In genomic region chr12:69279931-69280469, GRCm38 (mm10) we compare ENCODE assay signal across 27 mouse cellular contexts. TPM values are rescaled to one million over a fixed set of nuclear protein-coding genes. Genes with fewer than 3 reads are reported as not detected.
DNase-seq lines count a peak whose midpoint lies in the region; ATAC-seq lines count a peak whose summit lies in the region.
"Had no signal": no experiment of that assay in that cellular context is flagged by ENCODE, and none has a peak within 500 bp of the region (broad histone marks: within the 10 kb centered on the region; RNA-seq: fewer than 3 reads in every experiment).

No protein-coding gene starts in this region.

- 37% methylated on average over 1 of the region's 1 CpGs for WGBS in heart, embryonic 15.5 days

- intact Hi-C loops in heart, postnatal 10 days (cut with DNase I), result no loop called here
- intact Hi-C loops in heart, postnatal 14 days (cut with DNase I), result no loop called here

- DNase-seq in heart, adult 11 months, result peak; percentile 60
- no peak for DNase-seq in heart, postnatal 10 days
- DNase-seq in heart, postnatal 14 days, result no peak
- DNase-seq: adrenal gland, adult 8-10 months; cerebellum, adult 8-10 months; cerebellum, postnatal 25 days; gastrocnemius, adult 2 months; gastrocnemius, postnatal 36 days; heart, postnatal 36 days; kidney, adult 8-10 months; kidney, postnatal 4 days; lung, postnatal 36 days; retina, postnatal 1 day; right cerebral cortex, postnatal 14 days had no signal

- H3K4me2 ChIP-seq in heart, embryonic 15.5 days, result no peak overlapping the region
- H3K4me2 ChIP-seq: embryonic facial prominence, embryonic 13.5 days; hindbrain, embryonic 13.5 days; midbrain, embryonic 15.5 days; neural tube, embryonic 15.5 days had no signal

- no peaks in the 10 kb centered on the region for H3K36me3 ChIP-seq in heart, embryonic 15.5 days
- no peaks in the 10 kb centered on the region for H3K36me3 ChIP-seq in megakaryocyte, embryonic 14.5 days (replicated peaks; ENCODE audit: low read length)
- H3K36me3 ChIP-seq: embryonic facial prominence, embryonic 13.5 days; hindbrain, embryonic 13.5 days; midbrain, embryonic 15.5 days; neural tube, embryonic 15.5 days had no signal

- H3K27ac ChIP-seq in heart, embryonic 15.5 days, result peak overlapping the region; percentile 51
- H3K27ac ChIP-seq: embryonic facial prominence, embryonic 13.5 days; gastrocnemius, adult 2 months; hindbrain, embryonic 13.5 days; kidney, postnatal 0 days; midbrain, embryonic 15.5 days; neural tube, embryonic 15.5 days had no signal

- H3K9ac ChIP-seq in heart, embryonic 15.5 days, result no peak overlapping the region
- H3K9ac ChIP-seq: embryonic facial prominence, embryonic 13.5 days; hindbrain, embryonic 13.5 days; midbrain, embryonic 15.5 days; neural tube, embryonic 15.5 days had no signal

- no peaks in the 10 kb centered on the region for H3K27me3 ChIP-seq in heart, embryonic 15.5 days
- no peaks in the 10 kb centered on the region for H3K27me3 ChIP-seq in megakaryocyte, embryonic 14.5 days (replicated peaks)
- H3K27me3 ChIP-seq: embryonic facial prominence, embryonic 13.5 days; hindbrain, embryonic 13.5 days; midbrain, embryonic 15.5 days; neural tube, embryonic 15.5 days had no signal

- no peaks in the 10 kb centered on the region for H3K9me3 ChIP-seq in heart, embryonic 15.5 days (replicated peaks)
- no peaks in the 10 kb centered on the region for H3K9me3 ChIP-seq in megakaryocyte, embryonic 14.5 days
- H3K9me3 ChIP-seq: embryonic facial prominence, embryonic 13.5 days; hindbrain, embryonic 13.5 days; midbrain, embryonic 15.5 days; neural tube, embryonic 15.5 days had no signal

- H3K4me3 ChIP-seq in heart, embryonic 15.5 days, result no peak overlapping the region
- peak overlapping the region; percentile 69 for H3K4me3 ChIP-seq in megakaryocyte, embryonic 14.5 days (replicated peaks)
- H3K4me3 ChIP-seq: embryonic facial prominence, embryonic 13.5 days; erythroblast, embryonic 14.5 days; gastrocnemius, adult 2 months; hindbrain, embryonic 13.5 days; midbrain, embryonic 15.5 days; neural tube, embryonic 15.5 days had no signal

- H3K4me1 ChIP-seq in heart, embryonic 15.5 days (replicated peaks), result no peaks in the 10 kb centered on the region
- peaks cover 13% of the 10 kb centered on the region for H3K4me1 ChIP-seq in megakaryocyte, embryonic 14.5 days
- H3K4me1 ChIP-seq: embryonic facial prominence, embryonic 13.5 days; hindbrain, embryonic 13.5 days; midbrain, embryonic 15.5 days; neural tube, embryonic 15.5 days had no signal

- ATAC-seq in heart, embryonic 15.5 days (replicated peaks; ENCODE audit: insufficient number of reproducible peaks, insufficient read depth, low FRiP score, low read depth), result peak; percentile 53; the same call in 1 of the 2 replicates
- no peak for ATAC-seq in megakaryocyte, adult 5-6 weeks (ENCODE audit: poor library complexity, severe bottlenecking)
- ATAC-seq in CD4-positive, CD25-positive, alpha-beta regulatory T cell, adult 4 months, result no peak
- ATAC-seq: activated CD4-positive, CD25-positive, alpha-beta regulatory T cell, adult 4 months; forebrain, embryonic 16.5 days; intestine, embryonic 16.5 days; midbrain, embryonic 15.5 days had no signal

RNA-seq across cellular contexts. Expression of gene Klhdc2, which starts 16.5 kb away (rescaled TPM):
- 100 to 1,000 TPM in 1 of 2 experiments, 10 to 100 TPM in 1; 98.4 to 101 TPM for total RNA-seq in heart, postnatal 10 days (2021)
- 122 and 123 TPM in 2 replicates for polyA plus RNA-seq in heart, embryonic 15.5 days (2015; fragmentation: Nextera tagmentation; extraction: Ambion mirVana)
- 10 to 100 TPM; 90.6 to 93.1 TPM for total RNA-seq in heart, postnatal 14 days (2021)
- 7.4 and 26.4 TPM in 2 replicates for polyA plus RNA-seq in megakaryocyte, embryonic 14.5 days (2012; ENCODE audit: insufficient read depth, low replicate concordance)
- total RNA-seq in megakaryocyte, adult 5-6 weeks (2015), result 35.7 and 38.6 TPM in 2 replicates
- 34.6 and 36.8 TPM in 2 replicates for total RNA-seq in megakaryocyte, adult 5-6 weeks (2017)
- 10 to 100 TPM; 12.2 to 14.3 TPM for polyA plus RNA-seq in CD4-positive, CD25-positive, alpha-beta regulatory T cell, adult 4 months (2017; shearing (Covaris generic))

RNA-seq across cellular contexts. Expression of gene Klhdc1, which starts 39.0 kb away (rescaled TPM):
- 10 to 100 TPM; 13.1 to 17.8 TPM for total RNA-seq in heart, postnatal 10 days (2021)
- 8.0 and 10.9 TPM in 2 replicates for polyA plus RNA-seq in heart, embryonic 15.5 days (2015; fragmentation: Nextera tagmentation; extraction: Ambion mirVana)
- 10 to 100 TPM; 18.1 to 21.1 TPM for total RNA-seq in heart, postnatal 14 days (2021)
- 1.1 and 1.2 TPM in 2 replicates for polyA plus RNA-seq in megakaryocyte, embryonic 14.5 days (2012; ENCODE audit: insufficient read depth, low replicate concordance)
- 0.91 and 3.5 TPM in 2 replicates for total RNA-seq in megakaryocyte, adult 5-6 weeks (2015)
- 2.9 and 5.1 TPM in 2 replicates for total RNA-seq in megakaryocyte, adult 5-6 weeks (2017)
- polyA plus RNA-seq in CD4-positive, CD25-positive, alpha-beta regulatory T cell, adult 4 months (2017; shearing (Covaris generic)), result 10 to 100 TPM; 15.1 to 20.3 TPM
- polyA plus RNA-seq: erythroblast, embryonic 14.5 days had no signal

RNA-seq across cellular contexts. Expression of gene Pole2, which starts 52.0 kb away (rescaled TPM):
- 1 to 10 TPM; 3.0 to 5.2 TPM for total RNA-seq in heart, postnatal 10 days (2021)
- polyA plus RNA-seq in heart, embryonic 15.5 days (2015; fragmentation: Nextera tagmentation; extraction: Ambion mirVana), result 12.7 and 16.0 TPM in 2 replicates
- total RNA-seq in heart, postnatal 14 days (2021), result 1 to 10 TPM; 1.6 to 2.0 TPM
- polyA plus RNA-seq in megakaryocyte, embryonic 14.5 days (2012; ENCODE audit: insufficient read depth, low replicate concordance), result 2.3 and 13.8 TPM in 2 replicates
- 35.6 and 50.8 TPM in 2 replicates for total RNA-seq in megakaryocyte, adult 5-6 weeks (2015)
- 22.5 and 31.2 TPM in 2 replicates for total RNA-seq in megakaryocyte, adult 5-6 weeks (2017)
- polyA plus RNA-seq in CD4-positive, CD25-positive, alpha-beta regulatory T cell, adult 4 months (2017; shearing (Covaris generic)), result 1 to 10 TPM; 8.6 to 9.1 TPM
